Mouse (Mus musculus): Measurements from ENCODE around the gene Mndal.
"Not testable (repeated sequence)": the region's sequence is repeated elsewhere in the genome, so short reads cannot be mapped to it uniquely, and the experiment has no call there.

- TF ChIP-seq CTCF (IDR thresholded peaks at IDR 0.05; ENCODE audit: low read depth) = peak; percentile 4; the same call in 1 of the 2 replicates
- TF ChIP-seq EP300 (IDR thresholded peaks at IDR 0.05; ENCODE audit: low read depth) = not testable (repeated sequence)
Observed at GRCm38 (mm10) chr1:173853711-173854110, 88.6 kb downstream of the Mndal start.

Data from heart, postnatal 0 days (tissue).